Mouse (Mus musculus) C2C12 (cell line): ENCODE measurements around the gene Lima1.

Experiments used
- CTCF ChIP-seq: IDR thresholded peaks from one replicate; pipeline ENCODE4 v1.5.1; 2011; ENCODE audit not compliant: control insufficient read depth, insufficient read depth, insufficient read length
- MAX ChIP-seq: IDR thresholded peaks from one replicate; pipeline ENCODE4 v1.6.1; 2011; ENCODE audit warnings: mild to moderate bottlenecking, control low read depth

DNA sequence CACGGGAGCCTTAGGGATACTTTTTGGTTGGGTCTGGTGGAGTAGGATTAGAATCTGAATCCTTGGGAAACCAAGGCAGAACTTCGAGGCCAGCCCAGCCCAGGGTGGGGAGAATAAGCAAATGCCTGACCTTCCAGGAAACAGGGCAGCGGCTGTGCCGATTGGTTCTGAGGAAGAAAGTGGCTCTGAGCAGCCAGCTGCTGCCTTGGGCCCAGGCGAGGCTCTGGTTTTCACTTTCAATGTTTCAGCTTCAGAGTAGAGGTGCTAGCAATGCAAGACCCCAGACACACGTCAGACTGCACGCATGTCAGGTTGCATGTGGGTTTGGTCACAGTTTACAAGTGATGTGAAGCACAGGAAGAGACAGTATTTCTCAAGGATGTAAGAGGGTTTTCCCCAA, 63.2 kb downstream of the Lima1 start:
- no peak for TF ChIP-seq CTCF
- no peak for TF ChIP-seq MAX
